Mouse (Mus musculus) forebrain, embryonic 11.5 days (tissue): ENCODE results near the gene AA792892. TPM values are rescaled to one million over a fixed set of nuclear protein-coding genes. Genes with fewer than 3 reads are reported as not detected.
"Not testable (repeated sequence)": the region's sequence is repeated elsewhere in the genome, so short reads cannot be mapped to it uniquely, and the experiment has no call there.

Source experiments
- ATAC-seq: fragments of 200-750 bp; cut with Nextera tagmentation; replicated peaks from 2 replicates; pipeline ENCODE4 v1.8.0; 2017; ENCODE audit warnings: moderate TSS enrichment; ENCODE audit not compliant: low FRiP score
- DNase-seq: peaks from one replicate; pipeline ENCODE4 v3.0.0-alpha.2; 2017; ENCODE audit warnings: low spot score
- H3K27ac ChIP-seq: fragments of 300-500 bp; sonication (generic); 2 replicates; pipeline ENCODE4 v1.5.1; 2014; ENCODE audit warnings: low read depth, low read length
- H3K27me3 ChIP-seq: fragments of 300-500 bp; sonication (generic); 2 replicates; pipeline ENCODE4 v1.6.1; 2014; ENCODE audit warnings: mild to moderate bottlenecking, low read length, mixed read lengths; ENCODE audit not compliant: control insufficient read depth, insufficient read depth
- H3K36me3 ChIP-seq: fragments of 300-500 bp; sonication (generic); 2 replicates; pipeline ENCODE4 v1.6.1; 2014; ENCODE audit warnings: mild to moderate bottlenecking, low read length, moderate library complexity, mixed read lengths; ENCODE audit not compliant: control insufficient read depth, insufficient read depth
- H3K4me1 ChIP-seq: fragments of 300-500 bp; sonication (generic); replicated peaks from 2 replicates; pipeline ENCODE4 v1.6.1; 2014; ENCODE audit warnings: low read length, mixed read lengths; ENCODE audit not compliant: control insufficient read depth, insufficient read depth
- H3K4me2 ChIP-seq: fragments of 300-500 bp; sonication (generic); 2 replicates; pipeline ENCODE4 v1.6.1; 2014; ENCODE audit warnings: low read depth, mild to moderate bottlenecking, low read length, moderate library complexity, mixed read lengths; ENCODE audit not compliant: severe bottlenecking
- H3K4me3 ChIP-seq: fragments of 300-500 bp; sonication (generic); 2 replicates; pipeline ENCODE4 v1.5.1; 2014; ENCODE audit warnings: low read depth, low read length
- H3K9ac ChIP-seq: fragments of 300-500 bp; sonication (generic); 2 replicates; pipeline ENCODE4 v1.6.1; 2014; ENCODE audit warnings: low read length
- H3K9me3 ChIP-seq: fragments of 300-500 bp; sonication (generic); 2 replicates; pipeline ENCODE4 v1.6.1; 2016; ENCODE audit warnings: low read length, mixed read lengths; ENCODE audit not compliant: control insufficient read depth
- WGBS: fragments of 180-500 bp; shearing (Covaris S2); extraction: QIAGEN DNeasy Blood & Tissue Kit; methylation state at CpG from one replicate; pipeline ENCODE4 v1.1.7; 2014; 5-methylcytosine and 5-hydroxymethylcytosine counted together
- polyA plus RNA-seq: library from polyadenylated mRNA; unstranded; fragments of >200 nt; fragmentation: Nextera tagmentation; extraction: Ambion mirVana; gene quantifications from 2 replicates; pipeline ENCODE4 v1.2.1, GENCODE M21; 2014

AA792892 gene
- polyA plus RNA-seq: not detected in 2 replicates

GRCm38 (mm10) chr5:94339449-94339848 is at the start of gene AA792892:
Gene AA792892, plus strand, starts transcription at chr5:94339749.
- DNase-seq, ATAC-seq, H3K4me2 ChIP-seq, H3K9me3 ChIP-seq, H3K4me1 ChIP-seq, H3K27me3 ChIP-seq, H3K27ac ChIP-seq, H3K4me3 ChIP-seq, H3K9ac ChIP-seq, H3K36me3 ChIP-seq: not testable (repeated sequence)
- WGBS: no CpG with 5 or more reads among the region's 2 CpGs

GRCm38 (mm10) chr5:94306696-94307095 is 32.9 kb upstream of the AA792892 start, which contains the start of gene A430089I19Rik:
Gene A430089I19Rik, minus strand, starts transcription at chr5:94306796.
- not testable (repeated sequence) for H3K27me3 ChIP-seq, H3K9me3 ChIP-seq, H3K4me3 ChIP-seq, H3K4me2 ChIP-seq, H3K27ac ChIP-seq, H3K9ac ChIP-seq, H3K4me1 ChIP-seq, ATAC-seq, DNase-seq, H3K36me3 ChIP-seq
- 86% methylated on average over 1 of the region's 1 CpGs for WGBS

GRCm38 (mm10) chr5:94314135-94314534 is 25.4 kb upstream of the AA792892 start, which contains the start of gene Gm6502:
Gene Gm6502, plus strand, starts transcription at chr5:94314435.
- H3K27me3 ChIP-seq, H3K36me3 ChIP-seq, H3K4me2 ChIP-seq, H3K4me3 ChIP-seq, ATAC-seq, H3K9me3 ChIP-seq, H3K9ac ChIP-seq, H3K4me1 ChIP-seq, H3K27ac ChIP-seq, DNase-seq: not testable (repeated sequence)
- no CpG with 5 or more reads among the region's 2 CpGs for WGBS

Other genes with a start within 250 kb of the AA792892 start
- gene Gm3106, start 121.7 kb upstream of the AA792892 start, polyA plus RNA-seq: not detected in 2 replicates
- not detected in 2 replicates for gene A430089I19Rik, start 33.0 kb upstream of the AA792892 start, polyA plus RNA-seq
- not detected in 2 replicates for gene Gm6502, start 25.3 kb upstream of the AA792892 start, polyA plus RNA-seq
- not detected in 2 replicates for gene Gm7682, start 106.0 kb downstream of the AA792892 start, polyA plus RNA-seq
- gene Gm3139, start 186.5 kb downstream of the AA792892 start, polyA plus RNA-seq: not detected in 2 replicates